Mouse (Mus musculus): ENCODE measurements at regions not wholly inside any gene's neighbourhood (a gene's known extent, or its start where the extent isn't known, plus 50 kb on each side); places are given as distances from the start of the nearest gene placed in this dataset.

- DNase-seq = peak in 1 of 2 experiments; percentile 5
Observed at GRCm38 (mm10) chr13:10741391-10741790, 380.7 kb upstream of the Chrm3 start.

- no peak for DNase-seq
Observed at GRCm38 (mm10) chr13:10725745-10726171, 365.1 kb upstream of the Chrm3 start.

GRCm38 (mm10) chr13:10725335-10725734 is 364.7 kb upstream of the Chrm3 start:
- DNase-seq = no peak

- DNase-seq = no peak
Observed at GRCm38 (mm10) chr13:10720639-10721038, 360.0 kb upstream of the Chrm3 start.

- no peak for DNase-seq
Observed at GRCm38 (mm10) chr13:10711451-10711850, 350.8 kb upstream of the Chrm3 start.

GRCm38 (mm10) chr13:10710909-10711308 is 350.3 kb upstream of the Chrm3 start:
- DNase-seq = no peak

GRCm38 (mm10) chr13:10697146-10697545 is 336.5 kb upstream of the Chrm3 start:
- no peak for DNase-seq

GRCm38 (mm10) chr13:10696181-10696977 is 335.7 kb upstream of the Chrm3 start:
- peak; percentile 53 to 59 for DNase-seq

- DNase-seq = no peak
Observed at GRCm38 (mm10) chr13:10691307-10691706, 330.7 kb upstream of the Chrm3 start.

- no peak for DNase-seq
Observed at GRCm38 (mm10) chr13:10687379-10687778, 326.7 kb upstream of the Chrm3 start.

- no peak for DNase-seq
Observed at GRCm38 (mm10) chr13:10654086-10654422, 293.4 kb upstream of the Chrm3 start.

GRCm38 (mm10) chr13:10653376-10654085 is 292.9 kb upstream of the Chrm3 start:
- peak in 1 of 2 experiments; percentile 4 for DNase-seq

GRCm38 (mm10) chr13:10636859-10637258 is 276.2 kb upstream of the Chrm3 start:
- DNase-seq = peak; percentile 3 to 6

GRCm38 (mm10) chr13:10630467-10630866 is 269.8 kb upstream of the Chrm3 start:
- DNase-seq = no peak

- no peak for DNase-seq
Observed at GRCm38 (mm10) chr13:10619661-10620060, 259.0 kb upstream of the Chrm3 start.

- no peak for DNase-seq
Observed at GRCm38 (mm10) chr13:10618421-10618954, 257.8 kb upstream of the Chrm3 start.

GRCm38 (mm10) chr13:10574951-10575350 is 214.3 kb upstream of the Chrm3 start:
- no peak for DNase-seq

GRCm38 (mm10) chr13:10566825-10567224 is 206.2 kb upstream of the Chrm3 start:
- DNase-seq = no peak

- no peak for DNase-seq
Observed at GRCm38 (mm10) chr13:10557559-10557958, 196.9 kb upstream of the Chrm3 start.

- no peak for DNase-seq
Observed at GRCm38 (mm10) chr13:10554595-10554994, 193.9 kb upstream of the Chrm3 start.

- no peak for DNase-seq
Observed at GRCm38 (mm10) chr13:10542723-10543122, 182.1 kb upstream of the Chrm3 start.

- no peak for DNase-seq
Observed at GRCm38 (mm10) chr13:10540197-10540940, 179.7 kb upstream of the Chrm3 start.

- no peak for DNase-seq
Observed at GRCm38 (mm10) chr13:10538927-10539326, 178.3 kb upstream of the Chrm3 start.

All from adrenal gland, postnatal 36 days (tissue).